Comparison of ENCODE assay signal across 18 mouse cellular contexts in genomic region chr11:5163421-5163820, GRCm38 (mm10).
"Had no signal": no experiment of that assay in that cellular context is flagged by ENCODE, and none has a peak within 500 bp of the region (broad histone marks: within the 10 kb centered on the region; RNA-seq: fewer than 3 reads in every experiment).

No protein-coding gene starts in this region.

- ATAC-seq: liver, postnatal 0 days; lung, postnatal 0 days; midbrain, embryonic 13.5 days; midbrain, embryonic 15.5 days had no signal

- H3K9me3 ChIP-seq: midbrain, embryonic 13.5 days; midbrain, embryonic 15.5 days had no signal

- H3K27me3 ChIP-seq: lung, embryonic 15.5 days; midbrain, embryonic 13.5 days; midbrain, embryonic 15.5 days had no signal

- H3K4me2 ChIP-seq: lung, embryonic 15.5 days; midbrain, embryonic 11.5 days; midbrain, embryonic 13.5 days; midbrain, embryonic 15.5 days; neural tube, embryonic 12.5 days had no signal

- H3K4me3 ChIP-seq: lung, embryonic 15.5 days; megakaryocyte, embryonic 14.5 days; midbrain, embryonic 13.5 days; midbrain, embryonic 15.5 days; neural tube, embryonic 12.5 days had no signal

- H3K36me3 ChIP-seq: lung, embryonic 15.5 days; midbrain, embryonic 13.5 days; midbrain, embryonic 15.5 days; neural tube, embryonic 12.5 days had no signal

- DNase-seq: liver, postnatal 0 days; lung, adult 2 months; lung, postnatal 14 days; lung, postnatal 36 days; right cerebral cortex, postnatal 25 days; right cerebral cortex, postnatal 4 days; spleen, adult 18-20 months; thymus, adult 18-20 months; thymus, postnatal 14 days; thymus, postnatal 36 days had no signal

- H3K9ac ChIP-seq: liver, postnatal 0 days; lung, embryonic 15.5 days; midbrain, embryonic 13.5 days; midbrain, embryonic 15.5 days; neural tube, embryonic 12.5 days had no signal

- H3K27ac ChIP-seq: lung, embryonic 15.5 days; macrophage; midbrain, embryonic 13.5 days; midbrain, embryonic 15.5 days; neural tube, embryonic 12.5 days had no signal
